Mouse (Mus musculus): ENCODE results near the gene Nid2.

The Nid2 gene

GRCm38 (mm10) chr14:19794881-19795280 lies 43.8 kb downstream of the Nid2 start:
- no peak for DNase-seq

DNA sequence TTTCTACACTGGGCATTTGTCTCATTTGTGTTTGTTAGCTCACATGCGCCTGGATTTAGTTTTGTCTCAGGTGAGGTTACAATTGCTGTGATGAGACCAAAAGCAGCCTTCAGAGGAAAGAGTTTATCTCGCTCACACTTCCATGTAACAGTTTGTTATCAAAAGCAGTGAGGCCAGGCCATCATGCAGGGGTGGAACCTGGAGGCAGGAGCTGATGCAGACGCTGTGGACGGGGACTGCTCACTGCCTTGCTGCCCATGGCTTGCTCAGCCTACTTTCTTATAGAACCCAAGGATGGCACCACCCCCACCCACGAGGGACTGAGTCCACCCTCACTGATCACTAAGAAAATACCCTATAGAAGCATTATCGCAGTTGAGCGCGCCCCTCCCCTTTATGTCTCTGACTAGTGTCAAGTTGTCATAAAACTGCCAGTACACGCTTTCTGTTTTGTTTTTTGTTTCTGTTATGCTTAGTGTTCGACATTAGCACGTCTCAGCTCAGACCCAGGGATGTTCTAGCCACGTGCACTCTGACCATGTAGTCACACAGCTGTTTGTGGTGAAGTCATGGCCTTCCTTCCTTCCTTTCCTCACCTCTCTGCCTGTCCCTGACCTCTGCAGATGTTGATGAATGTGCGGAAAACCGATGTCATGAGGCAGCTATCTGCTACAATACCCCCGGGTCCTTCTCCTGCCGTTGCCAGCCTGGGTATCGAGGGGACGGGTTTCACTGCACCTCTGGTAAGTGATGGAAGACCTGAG lies 45.7 kb downstream of the Nid2 start:
- DNase-seq: no peak

DNA sequence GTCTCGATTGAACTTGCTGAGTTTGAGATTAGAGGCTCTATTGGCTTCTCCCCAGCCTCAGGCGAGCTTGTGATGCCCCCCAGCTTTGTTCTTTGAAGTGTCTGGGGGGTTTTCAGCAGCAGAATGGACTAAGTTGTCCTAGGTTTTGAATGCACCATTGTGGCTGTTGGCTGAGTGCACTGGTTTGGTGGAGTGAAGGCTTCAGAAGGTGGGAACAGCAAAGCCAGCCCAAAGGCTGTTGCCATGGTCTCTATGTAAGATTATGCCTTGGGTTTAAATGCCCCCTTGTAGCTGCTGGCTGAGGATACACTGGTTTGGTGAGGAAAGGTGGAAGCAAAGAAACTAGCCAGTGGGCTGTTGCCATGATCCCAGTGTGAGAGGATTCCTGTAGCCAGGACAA lies 49.4 kb downstream of the Nid2 start:
- no peak for DNase-seq

GRCm38 (mm10) chr14:19801474-19802215 lies 50.6 kb downstream of the Nid2 start:
- no peak for DNase-seq

DNA sequence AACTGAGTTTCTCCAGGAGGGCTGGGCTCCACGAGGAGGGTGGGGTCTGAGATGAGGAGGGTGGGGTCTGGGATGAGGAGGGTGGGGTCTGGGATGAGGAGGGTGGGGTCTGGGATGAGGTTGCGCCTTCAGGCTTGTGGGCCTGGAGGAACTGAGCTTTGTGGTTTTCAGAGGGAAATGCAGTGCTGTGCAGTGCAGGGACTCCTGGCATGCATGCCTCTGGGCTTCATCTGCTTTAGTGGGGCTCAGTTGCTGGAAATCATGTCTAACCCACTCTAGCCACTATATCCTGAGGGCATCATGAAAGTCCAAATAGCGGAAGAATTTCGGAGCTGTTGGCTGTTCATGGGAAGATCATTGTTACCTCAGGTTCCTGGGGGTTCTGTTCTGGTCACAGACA lies 52.2 kb downstream of the Nid2 start:
- DNase-seq: no peak

- no peak for DNase-seq
Observed at GRCm38 (mm10) chr14:19803623-19804022, 52.6 kb downstream of the Nid2 start.

DNA sequence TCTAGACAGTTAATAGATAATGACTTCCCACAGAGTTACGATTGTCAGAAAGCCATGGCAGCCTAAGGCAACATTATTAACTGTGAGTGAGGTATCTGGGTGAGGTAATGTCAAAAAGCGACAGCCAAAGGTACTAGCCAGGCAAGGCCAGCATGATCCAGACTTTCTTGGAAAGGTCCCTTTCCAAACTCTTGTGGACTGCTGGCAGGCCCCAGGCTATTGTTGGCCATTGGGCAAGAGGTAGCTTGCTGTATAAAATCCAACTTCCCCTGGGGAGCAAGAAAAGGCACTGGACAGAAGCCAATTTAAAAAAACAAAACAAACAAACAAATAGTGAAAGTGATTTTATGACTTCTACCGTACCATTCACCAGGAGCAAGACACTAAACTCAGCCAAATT lies 56.3 kb downstream of the Nid2 start:
- DNase-seq: no peak

DNA sequence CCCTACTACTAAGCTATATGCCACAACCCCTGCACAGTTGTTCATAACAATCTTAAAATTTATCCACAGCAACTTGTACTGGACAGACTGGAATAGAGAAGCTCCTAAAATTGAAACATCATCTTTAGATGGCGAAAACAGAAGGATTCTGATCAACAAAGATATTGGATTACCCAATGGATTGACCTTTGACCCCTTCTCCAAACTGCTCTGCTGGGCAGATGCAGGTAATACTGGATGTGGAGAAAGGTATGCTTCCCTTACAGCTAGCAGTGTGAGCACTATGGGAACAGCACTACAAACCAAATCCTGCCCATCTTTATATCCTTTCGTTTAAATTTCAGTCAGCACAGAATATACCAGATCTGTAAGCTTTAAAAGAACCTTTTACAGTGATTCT lies 56.8 kb downstream of the Nid2 start:
- no peak for DNase-seq

DNA sequence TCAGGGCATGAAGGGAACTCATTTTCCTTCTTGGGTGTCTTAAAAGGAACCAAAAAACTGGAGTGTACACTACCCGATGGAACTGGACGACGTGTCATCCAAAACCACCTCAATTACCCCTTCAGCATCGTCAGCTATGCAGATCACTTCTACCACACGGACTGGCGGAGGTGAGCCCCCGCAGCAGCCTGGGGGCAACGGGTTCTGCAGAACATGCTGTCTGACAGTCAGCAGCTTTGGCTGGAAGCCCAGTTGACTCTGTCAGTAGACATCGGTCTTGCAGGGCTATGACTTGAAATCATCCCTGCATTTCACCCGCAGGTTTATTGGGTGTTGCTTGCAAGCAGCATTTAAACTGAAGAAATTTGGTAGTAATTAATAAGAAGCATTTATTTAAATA lies 58.9 kb downstream of the Nid2 start:
- DNase-seq: no peak

DNA sequence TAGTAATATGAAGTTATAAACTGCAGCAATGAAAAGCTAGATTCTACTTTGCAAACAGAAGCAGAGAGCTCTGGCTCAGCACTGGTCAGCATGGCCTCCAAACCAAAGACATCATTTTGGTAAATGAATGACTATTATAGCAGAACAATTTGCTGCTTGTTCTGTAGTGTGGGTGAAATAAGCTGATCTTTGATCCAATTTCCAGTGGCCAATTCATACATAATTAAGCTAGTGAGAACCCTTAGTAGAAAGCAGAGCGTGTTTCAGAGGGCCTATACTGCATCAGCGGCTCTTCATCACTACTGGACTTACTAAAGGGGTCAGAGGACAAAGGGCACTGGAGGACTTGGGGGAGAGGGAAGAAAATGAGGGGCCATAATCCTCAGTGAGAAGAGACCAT lies 62.0 kb downstream of the Nid2 start:
- DNase-seq: no peak

DNA sequence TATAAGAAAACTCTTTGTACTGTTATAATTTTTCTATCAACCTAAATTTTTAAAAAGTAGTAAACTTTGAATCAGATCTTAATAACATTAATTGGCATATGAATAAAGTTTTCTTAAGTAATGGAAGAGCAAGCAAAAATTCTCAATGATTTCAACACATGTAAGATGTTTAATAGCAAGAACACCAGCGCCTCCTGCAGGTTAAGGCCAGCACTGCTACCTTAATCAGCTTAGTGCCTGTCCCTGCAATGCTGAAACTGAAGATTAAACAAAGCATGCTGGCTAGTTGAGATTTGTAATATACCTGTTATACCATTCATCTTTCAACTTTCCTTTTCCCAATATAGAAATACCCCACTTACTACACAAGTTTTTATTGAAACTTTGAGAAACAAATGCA lies 66.9 kb downstream of the Nid2 start:
- peak; percentile 68 for DNase-seq

GRCm38 (mm10) chr14:19821686-19822085 lies 70.6 kb downstream of the Nid2 start:
- no peak for DNase-seq

GRCm38 (mm10) chr14:19823321-19824142 lies 72.5 kb downstream of the Nid2 start, which contains the start of gene Rtraf:
Gene Rtraf, minus strand, starts transcription at chr14:19823824.
- peak; percentile 92 for DNase-seq

GRCm38 (mm10) chr14:19825481-19825880 lies 74.4 kb downstream of the Nid2 start:
- DNase-seq: no peak

DNA sequence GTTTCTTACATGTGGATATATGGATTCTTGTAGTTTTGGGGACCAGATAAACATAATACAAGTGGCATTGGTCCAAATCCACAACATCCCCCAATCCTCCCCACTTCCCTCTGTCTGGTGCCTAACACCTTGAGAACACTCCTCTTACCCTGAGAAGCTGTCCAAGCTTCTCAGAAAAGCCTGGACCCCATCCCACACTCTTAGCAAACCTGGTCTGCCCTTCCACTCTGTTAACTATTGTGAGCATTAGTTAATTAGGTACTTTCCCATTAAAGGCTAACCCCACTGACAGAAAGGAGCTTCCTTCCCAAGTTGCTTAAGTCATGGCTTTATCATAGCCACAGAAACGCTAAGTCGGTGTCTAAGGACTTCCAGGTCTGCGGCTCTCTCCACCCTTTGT lies 85.2 kb downstream of the Nid2 start:
- DNase-seq: no peak

GRCm38 (mm10) chr14:19839600-19840332 lies 88.7 kb downstream of the Nid2 start:
- peak; percentile 68 for DNase-seq

DNA sequence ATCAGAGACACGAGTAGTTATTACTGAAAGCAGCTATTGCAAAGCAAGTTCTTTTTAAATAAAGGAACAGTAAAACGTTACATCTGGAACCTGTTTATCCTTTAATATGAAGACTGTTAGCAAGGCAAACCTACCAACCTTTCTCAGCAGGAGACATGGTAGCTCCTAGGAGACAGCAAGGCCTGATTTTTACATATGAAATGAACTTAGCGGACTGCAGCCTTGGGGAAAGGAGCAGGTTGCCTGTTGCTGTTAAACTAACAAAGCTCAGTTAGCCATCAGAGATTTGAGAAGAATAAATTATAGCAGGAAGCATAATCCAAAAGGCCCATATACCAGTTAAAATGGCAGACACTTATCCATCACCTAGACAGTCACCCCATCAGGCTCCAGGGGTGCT lies 102.4 kb downstream of the Nid2 start:
- DNase-seq: no peak

DNA sequence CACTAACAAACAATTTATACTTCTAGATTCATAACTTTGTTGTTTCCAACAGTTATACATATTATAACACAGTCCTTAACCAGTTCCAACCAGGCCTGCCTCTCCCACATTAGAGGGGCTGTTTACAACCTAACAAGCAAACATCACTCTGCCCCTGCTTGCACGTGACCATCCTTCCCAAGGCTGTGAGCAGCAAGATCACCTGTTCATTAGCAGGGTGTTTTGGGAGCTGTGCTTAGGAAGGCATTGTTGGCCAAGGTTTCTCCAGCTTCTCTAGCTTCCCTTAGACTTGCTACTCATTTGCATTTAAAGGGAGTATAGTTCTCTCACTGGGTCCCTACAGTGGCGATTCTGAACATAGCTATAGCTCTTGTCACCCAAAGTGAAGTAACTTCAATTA lies 107.2 kb downstream of the Nid2 start:
- DNase-seq: no peak

DNA sequence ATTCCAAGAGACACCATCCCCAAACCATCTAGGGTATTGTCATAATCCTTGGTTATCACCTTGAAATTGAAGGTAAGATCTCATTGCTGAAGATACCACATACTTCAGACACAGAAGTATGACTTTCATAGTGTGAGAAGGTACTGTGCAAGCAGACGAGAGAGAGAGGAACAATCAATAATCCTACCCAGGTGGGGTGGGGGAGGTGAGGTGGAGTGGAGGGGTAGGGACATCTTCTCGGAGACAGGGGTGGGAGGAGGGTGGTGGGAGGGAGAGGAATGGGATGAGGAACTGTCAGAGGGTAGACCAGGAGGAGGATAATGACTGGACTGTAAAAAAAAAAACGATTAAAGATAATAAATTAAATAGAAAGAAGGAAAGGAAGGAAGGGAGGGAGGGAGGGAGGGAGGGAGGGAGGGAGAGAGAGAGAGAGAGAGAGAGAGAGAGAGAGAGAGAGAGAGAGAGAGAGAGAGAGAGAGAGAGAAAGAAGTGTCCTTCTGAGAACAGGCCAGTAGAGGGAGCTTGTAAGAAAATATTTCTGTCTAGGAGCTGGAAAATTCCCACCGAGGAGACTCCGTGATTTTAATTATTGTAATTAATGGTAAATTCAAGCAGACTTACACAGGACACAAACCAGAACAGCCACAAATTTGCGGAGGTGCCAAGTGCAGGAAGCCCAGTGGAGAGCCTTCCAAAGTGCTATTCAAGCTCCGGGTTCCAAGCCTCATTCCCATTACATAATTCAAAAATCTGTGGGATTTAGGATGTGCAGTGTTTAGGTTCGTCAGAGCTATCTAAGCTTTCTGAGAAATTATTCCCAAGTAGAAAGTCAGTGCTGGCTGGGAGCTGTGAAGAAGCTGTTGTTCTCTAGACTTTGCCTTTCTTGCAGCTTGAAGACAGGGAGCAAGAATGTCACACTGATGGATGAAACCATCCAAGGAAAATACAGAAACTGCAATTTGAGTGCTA lies 108.0 kb downstream of the Nid2 start:
- no peak for DNase-seq

GRCm38 (mm10) chr14:19860281-19860680 lies 109.2 kb downstream of the Nid2 start:
- no peak for DNase-seq

Measured in thymus, postnatal 25 days (tissue).